ENCODE assay signal across 19 mouse cellular contexts in the genomic region with DNA sequence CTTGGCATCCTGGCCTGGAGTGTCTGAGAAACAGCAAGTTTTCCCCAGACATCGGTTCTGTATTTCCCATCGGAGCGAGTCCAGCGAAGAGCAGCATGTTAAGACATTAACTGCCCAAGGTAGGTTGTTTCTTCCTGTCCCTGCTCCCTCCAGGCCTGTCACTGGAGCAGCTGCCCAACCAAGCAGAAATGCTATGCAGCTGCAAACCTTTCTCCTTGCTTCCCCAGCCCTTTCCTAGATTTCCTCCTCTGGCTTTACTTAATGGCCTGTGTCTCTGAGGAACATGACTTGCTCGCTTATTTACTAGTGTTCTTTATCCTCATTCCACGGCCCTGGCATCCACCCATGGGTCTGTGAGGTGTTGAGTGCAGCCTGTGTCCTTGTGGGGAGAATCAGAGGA. TPM values are rescaled to one million over a fixed set of nuclear protein-coding genes. Genes with fewer than 3 reads are reported as not detected.
DNase-seq lines count a peak whose midpoint lies in the region; ATAC-seq and TF ChIP-seq lines count a peak whose summit lies in the region.
"Had no signal": no experiment of that assay in that cellular context is flagged by ENCODE, and none has a peak within 500 bp of the region (broad histone marks: within the 10 kb centered on the region; RNA-seq: fewer than 3 reads in every experiment).

No protein-coding gene starts in this region.

- peak in 1 of 2 experiments; percentile 39 for DNase-seq in heart, adult 2 months
- no peak for DNase-seq in liver, postnatal 0 days
- no peak for DNase-seq in liver
- peak; percentile 9 for DNase-seq in embryonic facial prominence, embryonic 10.5 days (ENCODE audit: low spot score)
- no peak for DNase-seq in cerebellum, postnatal 25 days
- DNase-seq: adrenal gland, postnatal 14 days; cerebellum, postnatal 36 days; forebrain, postnatal 0 days; lung, postnatal 10 days; right cerebral cortex, postnatal 4 days; thymus, adult 18-20 months had no signal

- H3K79me2 ChIP-seq in heart, adult 2 months (replicated peaks; ENCODE audit: control insufficient read depth, insufficient read depth, low read length) = no peaks in the 10 kb centered on the region

- peaks cover 9% of the 10 kb centered on the region for H3K4me1 ChIP-seq in heart, adult 2 months (ENCODE audit: control insufficient read depth, insufficient read depth, low read length)
- H3K4me1 ChIP-seq in heart, embryonic 12.5 days (replicated peaks) = peaks cover 12% of the 10 kb centered on the region
- no peaks in the 10 kb centered on the region for H3K4me1 ChIP-seq in liver, postnatal 0 days (ENCODE audit: insufficient read depth)
- peaks cover 28% of the 10 kb centered on the region for H3K4me1 ChIP-seq in embryonic facial prominence, embryonic 10.5 days
- peaks cover 43% of the 10 kb centered on the region for H3K4me1 ChIP-seq in limb, embryonic 13.5 days

- no peaks in the 10 kb centered on the region for H3K27me3 ChIP-seq in heart, adult 2 months (ENCODE audit: control insufficient read depth, insufficient read depth, low read length)
- H3K27me3 ChIP-seq in heart, embryonic 12.5 days (replicated peaks) = no peaks in the 10 kb centered on the region
- H3K27me3 ChIP-seq in liver, postnatal 0 days (ENCODE audit: insufficient read depth, low read length) = no peaks in the 10 kb centered on the region
- H3K27me3 ChIP-seq in embryonic facial prominence, embryonic 10.5 days (replicated peaks; ENCODE audit: low read depth, poor library complexity, severe bottlenecking) = no peaks in the 10 kb centered on the region
- H3K27me3 ChIP-seq in limb, embryonic 13.5 days = no peaks in the 10 kb centered on the region

- peak overlapping the region; percentile 69 for H3K27ac ChIP-seq in heart, adult 2 months
- H3K27ac ChIP-seq in heart, embryonic 12.5 days (ENCODE audit: poor library complexity, severe bottlenecking) = no peak overlapping the region
- H3K27ac ChIP-seq in liver, postnatal 0 days (ENCODE audit: low read depth) = no peak overlapping the region
- peak overlapping the region; percentile 32; the same call in 1 of the 2 replicates for H3K27ac ChIP-seq in embryonic facial prominence, embryonic 10.5 days (replicated peaks)
- H3K27ac ChIP-seq in limb, embryonic 13.5 days = peak overlapping the region; percentile 66; the same call in 1 of the 2 replicates
- H3K27ac ChIP-seq: hindbrain, embryonic 10.5 days; midbrain, embryonic 10.5 days had no signal

- 39% methylated on average over 6 of the region's 6 CpGs for WGBS in heart, adult 2 months
- WGBS in heart, embryonic 12.5 days = 73% methylated on average over 6 of the region's 6 CpGs
- WGBS in liver, postnatal 0 days (ENCODE audit: insufficient replicate concordance) = 76% methylated on average over 6 of the region's 6 CpGs
- WGBS in embryonic facial prominence, embryonic 10.5 days = 81% methylated on average over 6 of the region's 6 CpGs
- 52% methylated on average over 6 of the region's 6 CpGs for WGBS in limb, embryonic 13.5 days

- intact Hi-C loops in heart, adult 2 months (cut with DNase I) = loop anchor here (2.0 kb wide), 2 partner anchors 41 to 61 kb away; a partner anchor contains a TSS

- ATAC-seq in heart, embryonic 12.5 days (ENCODE audit: insufficient number of reproducible peaks, low FRiP score) = no peak
- no peak for ATAC-seq in liver, postnatal 0 days
- ATAC-seq in limb, embryonic 13.5 days (ENCODE audit: low FRiP score, low read depth) = no peak
- ATAC-seq: CD4-positive, CD25-positive, alpha-beta regulatory T cell, adult 4 months; forebrain, postnatal 0 days; inflammation-experienced regulatory T-cells, adult 6 months had no signal

- TF ChIP-seq EP300 in heart, adult 2 months (IDR thresholded peaks at IDR 0.05; ENCODE audit: insufficient read depth, low read depth, low read length) = peak; percentile 62; the same call in 1 of the 2 replicates
- TF ChIP-seq EP300 in liver, postnatal 0 days (IDR thresholded peaks at IDR 0.05; ENCODE audit: low read depth) = no peak

- no peak overlapping the region for H3K4me3 ChIP-seq in heart, adult 2 months
- H3K4me3 ChIP-seq in heart, embryonic 12.5 days = no peak overlapping the region
- H3K4me3 ChIP-seq in liver, postnatal 0 days (ENCODE audit: low read depth, low read length) = no peak overlapping the region
- H3K4me3 ChIP-seq in embryonic facial prominence, embryonic 10.5 days = no peak overlapping the region
- H3K4me3 ChIP-seq in limb, embryonic 13.5 days = no peak overlapping the region
- H3K4me3 ChIP-seq: hindbrain, embryonic 10.5 days; midbrain, embryonic 10.5 days had no signal

- TF ChIP-seq CTCF in heart, adult 2 months (IDR thresholded peaks at IDR 0.05) = no peak
- no peak for TF ChIP-seq CTCF in liver, postnatal 0 days (IDR thresholded peaks at IDR 0.05; ENCODE audit: low read depth)

- no peak overlapping the region for H3K9ac ChIP-seq in heart, adult 2 months (ENCODE audit: low read depth, low read length)
- no peak overlapping the region for H3K9ac ChIP-seq in heart, embryonic 12.5 days
- H3K9ac ChIP-seq in liver, postnatal 0 days (replicated peaks) = no peak overlapping the region
- no peak overlapping the region for H3K9ac ChIP-seq in limb, embryonic 13.5 days
- H3K9ac ChIP-seq: forebrain, postnatal 0 days had no signal

- no peak overlapping the region for H3K4me2 ChIP-seq in heart, embryonic 12.5 days
- peak overlapping the region; percentile 26; the same call in 1 of the 2 replicates for H3K4me2 ChIP-seq in liver, postnatal 0 days (ENCODE audit: low read depth, low read length)
- H3K4me2 ChIP-seq in limb, embryonic 13.5 days (replicated peaks) = no peak overlapping the region
- H3K4me2 ChIP-seq: liver, embryonic 11.5 days had no signal

- H3K9me3 ChIP-seq in heart, embryonic 12.5 days (replicated peaks) = no peaks in the 10 kb centered on the region
- H3K9me3 ChIP-seq in liver, postnatal 0 days (ENCODE audit: low read length) = no peaks in the 10 kb centered on the region
- H3K9me3 ChIP-seq in embryonic facial prominence, embryonic 10.5 days = no peaks in the 10 kb centered on the region
- 0 out of 2 replicates have a peak, but pooled peaks cover 3% of the 10 kb centered on the region for H3K9me3 ChIP-seq in limb, embryonic 13.5 days
- H3K9me3 ChIP-seq: hindbrain, embryonic 10.5 days; midbrain, embryonic 10.5 days had no signal

- H3K36me3 ChIP-seq in heart, adult 2 months (ENCODE audit: control insufficient read depth, insufficient read depth, low read length) = no peaks in the 10 kb centered on the region
- H3K36me3 ChIP-seq in heart, embryonic 12.5 days = no peaks in the 10 kb centered on the region
- no peaks in the 10 kb centered on the region for H3K36me3 ChIP-seq in liver, postnatal 0 days (replicated peaks; ENCODE audit: insufficient read depth, low read length)
- no peaks in the 10 kb centered on the region for H3K36me3 ChIP-seq in embryonic facial prominence, embryonic 10.5 days (replicated peaks)
- H3K36me3 ChIP-seq in limb, embryonic 13.5 days = no peaks in the 10 kb centered on the region
- H3K36me3 ChIP-seq: hindbrain, embryonic 10.5 days; midbrain, embryonic 10.5 days had no signal

- TF ChIP-seq POLR2A in heart, adult 2 months (IDR thresholded peaks at IDR 0.05; ENCODE audit: insufficient read depth, low read depth, low read length) = no peak

RNA-seq across cellular contexts. Expression of a gene that starts 41.6 kb away (rescaled TPM):
- total RNA-seq in heart, adult 2 months (2021) = 10 to 100 TPM; 42.4 to 54.1 TPM
- polyA plus RNA-seq in heart, adult 2 months (2012; rRNA removed) = 24.0 and 28.0 TPM in 2 replicates
- 95.0 and 95.1 TPM in 2 replicates for polyA plus RNA-seq in heart, embryonic 12.5 days (2016; fragmentation: Nextera tagmentation; extraction: Ambion mirVana)
- polyA plus RNA-seq in liver, postnatal 0 days (2015; fragmentation: Nextera tagmentation; extraction: Ambion mirVana) = 5.7 and 6.4 TPM in 2 replicates
- 69.8 and 78.0 TPM in 2 replicates for polyA plus RNA-seq in embryonic facial prominence, embryonic 10.5 days (2016; fragmentation: Nextera tagmentation; extraction: Ambion mirVana)
- polyA plus RNA-seq in limb, embryonic 13.5 days (2015; fragmentation: Nextera tagmentation; extraction: Ambion mirVana) = 101 and 102 TPM in 2 replicates
- total RNA-seq: MEL had no signal

Comparison
In these comparisons a context has a peak if more than half of its experiments do, and no peak if none do; other contexts are left out.
1. H3K27ac ChIP-seq: peak in heart, adult 2 months (single experiment), embryonic facial prominence, embryonic 10.5 days (single experiment) and limb, embryonic 13.5 days (single experiment); none in heart, embryonic 12.5 days (single experiment) and liver, postnatal 0 days (single experiment).